Mouse (Mus musculus): Measurements from ENCODE around the gene Acsl4.

The Acsl4 gene

DNA sequence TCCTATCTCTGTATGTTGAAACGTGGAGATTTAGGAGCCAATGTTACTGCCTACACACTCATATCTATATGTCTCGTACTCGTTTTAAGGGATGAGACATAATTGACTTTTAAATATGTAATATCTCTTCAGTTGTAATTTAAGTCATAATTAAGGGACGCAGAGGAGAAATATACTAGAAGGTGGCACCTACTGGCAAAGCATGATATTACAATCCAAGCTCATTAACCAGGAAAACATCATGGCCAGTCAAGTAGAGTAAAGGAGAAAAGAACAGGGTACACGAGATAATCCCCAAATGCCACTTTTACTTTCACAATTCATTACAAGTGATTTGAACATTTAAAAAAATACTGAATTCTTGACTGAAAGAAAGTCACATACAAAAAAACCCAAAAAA is 31.9 kb downstream of the Acsl4 start:
- DNase-seq (ENCODE audit: low spot score in 2 of 2): no peak

- no peak for DNase-seq (ENCODE audit: low spot score in 2 of 2)
Observed at GRCm38 (mm10) chrX:142336207-142336606, 54.1 kb downstream of the Acsl4 start.

GRCm38 (mm10) chrX:142335502-142335901 is 54.8 kb downstream of the Acsl4 start:
- no peak for DNase-seq (ENCODE audit: low spot score in 2 of 2)

DNA sequence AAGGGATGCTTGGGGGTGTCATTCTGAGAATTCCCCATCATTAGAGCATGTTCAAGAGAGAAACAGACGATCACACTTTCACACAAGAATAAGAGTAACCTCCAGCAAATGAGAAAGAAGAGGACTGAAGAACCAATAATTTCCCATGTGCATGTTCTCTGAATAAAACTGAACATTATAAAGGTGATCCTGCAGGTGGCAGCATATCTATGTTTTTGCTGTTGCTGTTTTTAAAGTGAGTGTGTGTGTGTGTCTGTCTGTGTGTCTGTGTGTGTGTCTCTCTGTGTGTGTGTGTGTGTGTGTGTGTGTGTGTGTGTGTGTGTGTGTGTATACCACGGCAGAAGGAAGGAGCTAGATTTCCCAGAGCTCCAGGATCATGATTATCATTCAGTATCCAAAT is 64.6 kb downstream of the Acsl4 start:
- no peak for DNase-seq (ENCODE audit: low spot score in 2 of 2)

DNA sequence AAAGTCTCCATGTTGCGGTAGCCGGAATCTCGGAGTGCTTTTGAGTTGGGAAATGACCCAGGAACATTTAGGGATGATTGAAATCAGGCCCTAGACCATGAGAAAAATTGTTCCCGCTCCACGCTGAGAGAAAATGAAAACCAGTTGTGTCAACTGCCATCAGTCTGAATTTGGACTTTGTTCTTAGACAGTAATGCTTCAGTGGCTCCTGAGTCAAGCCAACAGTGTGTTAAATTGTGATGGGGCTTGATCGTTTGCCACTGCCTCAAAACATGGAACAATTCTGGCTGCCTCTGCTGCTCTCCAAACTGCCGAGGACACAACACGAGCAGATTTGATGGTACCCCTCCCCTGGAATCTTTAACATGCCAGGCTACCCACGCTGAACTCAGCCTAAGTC is 74.2 kb downstream of the Acsl4 start:
- no peak for DNase-seq (ENCODE audit: low spot score in 2 of 2)

DNA sequence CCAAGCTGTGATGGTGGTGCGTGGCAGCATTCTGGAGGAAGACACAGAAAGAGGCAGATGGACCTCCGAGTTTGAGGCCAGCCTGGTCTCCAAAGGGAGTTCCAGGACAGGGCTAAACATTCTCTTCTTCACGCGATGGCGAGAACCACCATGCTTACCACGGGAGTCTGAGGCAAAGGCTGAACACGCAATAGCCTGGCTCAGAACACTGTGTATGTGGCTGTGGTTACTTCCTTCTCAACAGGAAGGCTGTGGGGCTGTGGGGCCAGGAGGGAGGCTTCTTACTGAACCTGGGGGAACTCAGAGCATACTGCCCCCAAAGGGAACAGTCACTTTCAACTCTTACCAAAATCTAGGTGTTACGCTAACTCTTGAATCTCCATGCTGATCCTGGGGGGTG is 75.1 kb downstream of the Acsl4 start:
- no peak for DNase-seq (ENCODE audit: low spot score in 2 of 2)

DNA sequence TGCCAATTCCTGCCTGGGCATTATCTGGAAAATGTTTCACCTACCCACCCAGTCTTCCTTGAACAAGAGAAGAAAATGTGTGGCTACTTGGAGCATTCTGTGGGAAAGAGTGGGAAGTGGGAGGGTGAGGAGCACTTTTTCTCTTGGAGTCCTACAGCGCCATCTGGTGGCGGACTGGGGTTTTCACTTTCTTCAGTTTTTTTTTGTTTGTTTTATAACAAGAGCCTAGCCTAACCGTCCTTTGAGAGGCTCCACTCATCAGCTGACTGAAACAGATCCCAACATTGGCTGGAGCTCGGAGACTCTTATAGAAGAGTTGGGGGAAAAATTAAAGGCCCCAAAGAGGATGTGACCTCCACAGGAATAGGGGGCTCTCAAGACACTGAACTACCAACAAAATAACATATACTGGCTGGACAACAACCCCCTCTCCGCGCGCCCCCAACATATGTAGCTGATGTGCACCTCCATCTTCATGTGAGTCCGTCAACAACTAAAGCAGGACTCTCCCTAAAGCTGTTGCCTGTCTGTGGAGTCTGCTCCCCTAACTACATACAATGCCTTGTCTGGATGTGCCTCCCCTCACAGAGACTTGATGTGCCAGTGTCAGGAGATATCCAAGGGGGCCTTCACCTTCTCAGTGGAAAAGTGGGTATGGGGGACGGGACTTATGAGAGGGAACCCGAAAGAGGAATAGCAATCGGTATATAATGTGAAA is 75.9 kb downstream of the Acsl4 start:
- peak; percentile 15 to 22 for DNase-seq (ENCODE audit: low spot score in 2 of 2)

- no peak for DNase-seq (ENCODE audit: low spot score in 2 of 2)
Observed at GRCm38 (mm10) chrX:142310431-142310830, 79.9 kb downstream of the Acsl4 start.

GRCm38 (mm10) chrX:142305869-142306581 is 84.3 kb downstream of the Acsl4 start, which contains the start of gene Kcne1l:
Gene Kcne1l (minus strand): TSS chrX:142306294.
- DNase-seq (ENCODE audit: low spot score in 2 of 2): no peak

DNA sequence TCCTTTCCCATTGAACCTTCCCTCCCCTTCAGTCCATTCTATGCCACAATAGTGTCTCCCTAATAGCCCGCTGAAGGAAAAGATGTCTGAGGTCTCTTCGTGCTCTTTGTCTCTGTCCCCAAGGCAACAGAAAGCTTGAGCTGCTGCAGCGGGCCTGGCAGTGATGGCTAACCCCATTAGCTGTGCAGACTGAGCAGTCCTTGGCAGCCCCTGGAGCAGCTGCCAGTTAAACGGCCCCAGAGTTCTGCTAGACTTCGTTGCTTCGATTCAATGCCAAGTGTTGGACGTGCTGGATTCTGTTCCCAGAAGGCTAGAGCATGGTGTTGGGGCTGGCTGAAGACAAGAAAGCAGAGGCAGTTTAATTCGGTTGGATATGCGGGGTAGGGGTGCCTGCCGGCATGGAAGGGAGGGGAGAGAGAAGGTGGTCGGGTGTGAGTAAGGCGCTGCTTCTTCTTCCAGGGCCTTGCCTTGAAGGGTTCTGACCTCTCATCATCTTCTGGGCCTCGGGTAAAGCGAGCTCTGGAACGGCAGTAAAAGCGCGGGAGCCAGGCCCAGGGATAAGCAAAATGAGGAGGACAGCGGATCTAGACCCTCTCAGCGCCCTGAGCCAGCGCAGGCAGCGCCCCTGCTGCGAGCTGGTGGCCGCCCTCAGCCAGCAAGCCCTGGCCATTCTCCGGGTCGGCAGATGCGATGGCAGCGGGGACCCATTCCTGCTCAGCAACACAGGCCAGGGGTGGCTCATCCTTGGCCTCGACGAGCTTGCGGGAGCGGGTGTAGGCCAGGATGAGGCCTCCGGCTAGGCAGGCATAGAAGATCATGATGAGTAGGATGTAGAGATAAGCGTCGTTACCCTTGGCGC is 85.1 kb downstream of the Acsl4 start:
- DNase-seq (ENCODE audit: low spot score in 2 of 2): no peak

DNA sequence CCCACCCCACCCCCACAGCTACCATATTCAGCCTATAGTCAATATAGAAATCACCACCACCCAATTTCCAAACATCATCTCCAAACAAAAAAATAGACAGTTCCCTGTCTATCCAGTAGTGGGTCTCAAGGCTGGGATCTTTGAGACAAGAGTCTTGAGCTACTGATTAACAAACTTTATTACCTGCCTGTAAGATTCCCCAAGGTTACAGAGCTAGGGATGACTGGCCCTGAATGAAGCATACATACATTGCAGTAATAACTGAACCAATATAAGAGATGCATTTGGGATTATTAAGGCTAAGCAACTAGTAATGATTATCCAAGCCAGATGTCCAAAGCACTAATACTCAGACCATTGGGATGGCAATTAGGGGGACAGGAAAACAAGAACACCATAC is 85.7 kb downstream of the Acsl4 start:
- no peak for DNase-seq (ENCODE audit: low spot score in 2 of 2)

GRCm38 (mm10) chrX:142303456-142303855 is 86.9 kb downstream of the Acsl4 start:
- no peak for DNase-seq (ENCODE audit: low spot score in 2 of 2)

DNA sequence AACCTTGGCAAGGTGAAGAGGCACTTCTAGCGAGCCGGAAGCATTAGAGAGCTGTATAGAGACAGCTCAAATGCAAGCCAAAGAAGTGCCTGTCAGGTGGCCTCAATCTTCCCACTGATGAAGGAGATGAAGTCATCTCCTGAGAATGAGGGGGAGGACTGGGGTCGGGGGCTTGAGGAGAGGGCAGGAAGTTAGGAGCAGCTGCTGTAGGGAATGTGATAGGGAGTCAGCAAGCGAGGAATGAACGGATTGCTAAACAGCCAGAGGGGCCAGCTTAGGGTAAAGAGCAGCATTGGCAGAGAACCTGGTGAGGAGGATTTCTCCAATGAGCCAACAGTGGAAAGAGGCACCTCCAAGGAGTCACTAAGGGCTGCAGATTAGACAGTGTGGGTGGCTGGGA is 104.4 kb downstream of the Acsl4 start:
- no peak for DNase-seq (ENCODE audit: low spot score in 2 of 2)

DNA sequence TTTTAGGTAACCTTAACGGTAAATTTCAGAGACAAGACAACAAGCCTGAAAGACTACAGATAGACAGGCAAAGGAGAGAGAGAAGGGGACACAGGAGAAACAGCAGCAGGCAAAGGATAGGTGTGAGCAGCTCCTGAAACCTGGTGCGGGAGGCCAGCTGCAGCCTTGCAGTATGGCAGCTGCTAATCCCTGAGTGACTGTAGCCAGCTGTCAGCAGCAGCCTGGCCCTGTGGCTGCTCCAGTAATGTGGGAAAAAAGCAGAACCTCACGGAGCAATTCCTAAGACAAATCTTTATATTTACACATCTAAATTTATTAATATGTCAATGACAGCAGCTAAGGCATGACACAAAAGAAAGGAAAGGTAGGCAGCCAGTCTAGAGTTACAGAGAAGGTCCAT is 113.8 kb downstream of the Acsl4 start:
- no peak for DNase-seq (ENCODE audit: low spot score in 2 of 2)

DNA sequence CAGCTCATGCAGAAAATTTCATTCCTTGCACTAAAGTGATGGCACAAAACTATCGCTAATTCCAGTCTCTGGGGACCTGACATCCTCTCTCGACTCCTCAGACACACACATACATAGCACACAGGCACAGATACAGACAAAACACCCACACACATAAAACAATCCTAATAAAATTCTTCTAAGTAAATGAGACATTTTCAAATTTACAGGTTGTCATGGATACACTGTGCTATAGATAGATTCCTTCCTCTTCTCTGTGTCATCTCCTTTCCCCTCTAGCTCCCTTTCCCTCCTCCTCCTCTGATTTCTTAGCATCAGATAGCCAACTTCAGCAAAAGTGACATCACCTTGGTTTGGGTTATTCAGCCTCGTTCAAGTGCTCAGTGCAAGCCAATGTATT is 114.3 kb downstream of the Acsl4 start:
- DNase-seq (ENCODE audit: low spot score in 2 of 2): no peak

Data from urinary bladder, adult 18-20 months (tissue).